Mouse (Mus musculus) induced T-regulatory cell, adult 2 months (primary cell): Measurements from ENCODE around the gene Exosc9.
"Not testable (repeated sequence)": the region's sequence is repeated elsewhere in the genome, so short reads cannot be mapped to it uniquely, and the experiment has no call there.

Experiments
- DNase-seq: peaks from one replicate; pipeline ENCODE4 v3.0.0-alpha.2; 2012; ENCODE audit warnings: low read depth

The Exosc9 gene

DNA sequence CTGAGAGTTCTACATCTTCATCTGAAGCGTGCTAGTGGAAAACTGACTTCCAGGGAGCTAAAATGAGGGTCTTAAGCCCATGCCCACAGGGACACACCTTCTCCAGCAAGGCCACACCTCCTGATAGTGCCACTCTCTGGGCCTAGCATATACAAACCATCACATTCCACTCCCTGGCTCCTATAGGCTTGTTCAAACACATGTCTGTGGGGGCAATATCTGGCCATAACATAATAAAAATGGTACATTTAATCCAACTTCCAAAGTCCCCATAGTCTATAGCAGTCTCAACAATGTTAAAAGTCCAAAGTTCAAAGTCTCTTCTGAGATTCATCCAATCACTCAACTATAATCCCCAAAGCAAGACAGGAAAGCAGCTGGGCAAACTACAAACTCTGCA lies 5.2 kb downstream of the Exosc9 start:
- DNase-seq = no peak

DNA sequence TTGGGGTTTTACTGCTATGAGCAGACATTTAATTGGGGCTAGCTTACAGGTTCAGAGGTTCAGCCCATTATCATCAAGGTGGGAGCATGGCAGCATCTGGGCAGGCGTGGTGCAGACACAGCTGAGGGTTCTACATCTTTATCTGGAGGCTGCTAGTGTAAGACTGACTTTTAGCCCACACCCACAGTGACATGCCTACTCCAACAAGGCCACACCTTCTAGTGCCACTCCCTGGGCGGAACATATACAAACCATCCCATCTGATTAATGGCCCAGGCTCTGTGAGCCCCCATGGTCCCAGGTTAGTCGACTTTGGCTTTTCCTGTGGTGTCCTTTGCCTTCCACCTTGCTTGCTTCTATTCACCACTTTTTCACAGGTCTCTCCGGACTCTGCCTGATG lies 7.2 kb downstream of the Exosc9 start:
- no peak for DNase-seq

GRCm38 (mm10) chr3:36563666-36564065 lies 11.3 kb downstream of the Exosc9 start:
- no peak for DNase-seq

- no peak for DNase-seq
Observed at GRCm38 (mm10) chr3:36569836-36570235, 17.4 kb downstream of the Exosc9 start.

DNA sequence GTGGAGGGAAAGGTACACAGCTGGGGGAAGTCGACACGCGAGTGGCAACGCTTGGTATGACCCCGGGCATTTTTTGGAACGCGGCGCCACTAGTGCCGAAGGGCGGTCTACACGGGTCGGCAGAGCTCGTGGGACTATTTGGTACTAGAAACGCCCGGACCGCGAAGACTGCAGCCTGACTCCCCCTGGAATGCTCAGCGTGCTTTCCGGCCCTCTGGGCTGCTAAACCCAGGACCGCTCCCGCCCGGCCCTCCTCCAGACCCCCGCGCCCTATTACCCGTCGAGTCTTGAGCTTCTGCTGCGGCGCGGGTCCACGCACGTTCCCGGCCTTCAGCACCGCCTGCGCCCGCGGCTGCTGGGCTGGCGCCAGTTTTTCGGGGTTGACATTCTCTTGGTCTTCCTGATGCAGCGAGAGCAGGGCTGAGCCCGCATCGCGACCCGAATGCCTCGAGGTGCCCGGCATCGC lies 19.0 kb downstream of the Exosc9 start:
- no peak for DNase-seq

DNA sequence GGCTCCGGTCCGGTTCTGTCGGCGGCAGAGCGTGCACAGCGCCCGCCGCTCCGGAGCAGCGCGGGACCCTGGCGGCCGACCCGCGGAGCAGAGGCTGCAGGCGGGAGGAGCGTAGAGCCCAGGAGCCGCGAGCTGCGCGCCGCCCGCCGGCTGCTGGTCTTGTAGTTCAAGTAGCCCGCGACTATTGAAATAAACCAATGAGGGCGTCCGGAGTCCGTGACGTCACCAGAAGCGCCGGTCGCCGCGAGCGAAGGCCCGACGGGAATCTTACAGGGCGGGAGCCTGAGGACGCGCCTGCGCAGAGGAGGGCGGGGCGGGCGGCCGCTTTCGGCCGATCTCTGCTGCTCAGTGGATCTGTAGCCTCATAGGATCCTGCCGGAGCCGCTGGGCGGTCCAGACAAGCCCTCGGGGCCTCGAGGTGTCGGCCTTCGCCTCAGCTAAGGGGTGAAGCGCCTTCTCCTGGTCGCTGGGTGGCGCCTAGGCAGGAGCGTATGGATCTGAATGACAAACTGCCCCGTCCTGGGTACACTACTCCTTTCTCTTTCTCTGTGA lies 19.5 kb downstream of the Exosc9 start, which contains the start of gene Ccna2:
Gene Ccna2, minus strand, starts transcription at position 324 of the 552 bp plus-strand sequence.
- DNase-seq = peak; percentile 98

- no peak for DNase-seq
Observed at GRCm38 (mm10) chr3:36598811-36599210, 46.4 kb downstream of the Exosc9 start.

GRCm38 (mm10) chr3:36599773-36600172 lies 47.4 kb downstream of the Exosc9 start:
- not testable (repeated sequence) for DNase-seq

GRCm38 (mm10) chr3:36605894-36606783 lies 53.7 kb downstream of the Exosc9 start:
- DNase-seq = no peak

GRCm38 (mm10) chr3:36612687-36613086 lies 60.3 kb downstream of the Exosc9 start:
- DNase-seq = no peak

- DNase-seq = peak; percentile 89
Observed at GRCm38 (mm10) chr3:36613202-36613907, 60.9 kb downstream of the Exosc9 start, which contains the start of gene Bbs7. Gene Bbs7 (minus strand): TSS chr3:36613477.

DNA sequence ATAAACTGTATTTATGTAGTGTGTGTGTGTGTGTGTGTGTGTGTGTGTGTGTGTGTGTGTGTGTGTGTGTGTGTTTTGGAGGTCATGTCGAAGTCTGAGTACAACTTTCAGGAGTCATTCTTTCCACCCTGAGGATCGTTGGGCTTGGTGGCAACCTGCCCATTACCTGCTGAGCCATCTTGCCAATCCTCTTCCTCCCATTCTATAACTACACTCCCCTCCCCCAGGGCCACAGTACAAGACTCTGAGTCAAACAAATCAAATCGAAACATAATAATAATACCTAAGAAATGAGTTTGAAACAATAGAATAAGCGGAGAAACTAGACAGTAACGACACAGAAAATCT lies 61.5 kb downstream of the Exosc9 start:
- peak; percentile 16 for DNase-seq
